Mouse (Mus musculus): ENCODE measurements at regions not wholly inside any gene's neighbourhood (a gene's known extent, or its start where the extent isn't known, plus 50 kb on each side); places are given as distances from the start of the nearest gene placed in this dataset.
"Not testable (repeated sequence)": the region's sequence is repeated elsewhere in the genome, so short reads cannot be mapped to it uniquely, and the experiment has no call there.

GRCm38 (mm10) chr2:135525779-135526178, 133.0 kb upstream of the Plcb4 start:
- no peak for DNase-seq

GRCm38 (mm10) chr2:135529619-135530018, 129.2 kb upstream of the Plcb4 start:
- no peak for DNase-seq

- DNase-seq: no peak
These were observed 122.4 kb upstream of the Plcb4 start for GRCm38 (mm10) chr2:135536303-135536871.

- DNase-seq: no peak
These were observed 120.8 kb upstream of the Plcb4 start for GRCm38 (mm10) chr2:135538022-135538421.

- no peak for DNase-seq
These were observed 117.8 kb upstream of the Plcb4 start for GRCm38 (mm10) chr2:135541058-135541457.

- DNase-seq: no peak
These were observed 116.9 kb upstream of the Plcb4 start for GRCm38 (mm10) chr2:135541930-135542329.

- DNase-seq: no peak
These were observed 113.9 kb upstream of the Plcb4 start for GRCm38 (mm10) chr2:135544882-135545281.

GRCm38 (mm10) chr2:135547966-135548365, 110.8 kb upstream of the Plcb4 start:
- DNase-seq: no peak

- DNase-seq: no peak
These were observed 105.8 kb upstream of the Plcb4 start for GRCm38 (mm10) chr2:135553031-135553430.

- not testable (repeated sequence) for DNase-seq
These were observed 100.8 kb upstream of the Plcb4 start for GRCm38 (mm10) chr2:135558026-135558425.

- no peak for DNase-seq
These were observed 99.5 kb upstream of the Plcb4 start for GRCm38 (mm10) chr2:135559328-135559727.

- no peak for DNase-seq
These were observed 98.7 kb upstream of the Plcb4 start for GRCm38 (mm10) chr2:135559933-135560710.

- DNase-seq: no peak
These were observed 98.0 kb upstream of the Plcb4 start for GRCm38 (mm10) chr2:135560856-135561255.

GRCm38 (mm10) chr2:135561716-135562115, 97.1 kb upstream of the Plcb4 start:
- DNase-seq: peak; percentile 50 to 65

- peak; percentile 74 to 81 for DNase-seq
These were observed 96.5 kb upstream of the Plcb4 start for GRCm38 (mm10) chr2:135562140-135562890.

GRCm38 (mm10) chr2:135564231-135564630, 94.6 kb upstream of the Plcb4 start:
- DNase-seq: no peak

GRCm38 (mm10) chr2:135568350-135568749, 90.5 kb upstream of the Plcb4 start:
- DNase-seq: no peak

GRCm38 (mm10) chr2:135571599-135571998, 87.2 kb upstream of the Plcb4 start:
- peak; percentile 27 to 51 for DNase-seq

- DNase-seq: no peak
These were observed 81.6 kb upstream of the Plcb4 start for GRCm38 (mm10) chr2:135577228-135577627.

GRCm38 (mm10) chr2:135578135-135578534, 80.7 kb upstream of the Plcb4 start:
- DNase-seq: peak; percentile 35 to 42

GRCm38 (mm10) chr2:135579514-135579913, 79.3 kb upstream of the Plcb4 start:
- DNase-seq: no peak

- DNase-seq: no peak
These were observed 78.8 kb upstream of the Plcb4 start for GRCm38 (mm10) chr2:135580051-135580450.

GRCm38 (mm10) chr2:135582341-135582740, 76.5 kb upstream of the Plcb4 start:
- no peak for DNase-seq

GRCm38 (mm10) chr2:135606306-135606705, 52.5 kb upstream of the Plcb4 start:
- DNase-seq: no peak

Measured in lung, postnatal 4 days (tissue).